Mouse (Mus musculus): ENCODE data around the gene Plxnc1.

Plxnc1 gene

DNA sequence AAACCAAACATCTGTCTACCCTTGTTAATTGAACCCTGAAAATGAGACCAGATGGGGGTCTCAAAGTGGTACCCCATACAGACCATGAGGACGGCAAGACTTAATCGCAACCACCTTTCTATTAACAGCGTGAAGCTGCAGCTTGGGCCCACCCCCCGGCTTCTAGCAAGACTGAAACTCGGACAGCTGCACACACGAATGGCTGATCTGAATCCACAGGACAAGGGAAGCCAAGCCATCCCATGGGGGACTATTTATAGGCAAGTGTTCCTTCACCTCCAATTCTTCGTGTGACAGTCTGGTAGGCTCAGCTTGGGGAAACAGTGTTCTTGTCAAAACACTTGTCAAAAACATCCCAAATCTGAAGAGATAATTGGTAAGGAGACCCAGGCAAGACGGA lies 24.1 kb downstream of the Plxnc1 start:
- DNase-seq (ENCODE audit: low read depth, low spot score) = no peak

DNA sequence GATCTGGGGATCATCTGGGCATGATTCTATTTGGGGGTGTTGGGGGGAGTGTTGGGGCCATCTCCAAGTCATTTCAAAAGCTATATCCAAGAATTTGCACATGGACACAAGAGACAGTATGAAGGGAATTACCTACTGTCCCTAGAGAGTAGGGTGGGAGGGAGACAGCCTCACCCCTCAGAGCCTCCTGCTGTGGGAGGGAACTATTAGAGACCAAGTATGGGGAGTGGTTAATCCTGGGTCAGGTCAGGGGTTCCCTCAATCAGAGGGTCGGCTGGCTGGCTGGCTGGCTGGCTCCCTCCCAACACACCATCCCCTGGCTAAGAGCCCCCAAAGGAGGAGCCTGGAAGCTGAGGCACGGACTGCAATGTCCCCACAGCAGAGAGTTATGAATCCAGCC lies 24.7 kb downstream of the Plxnc1 start:
- DNase-seq (ENCODE audit: low read depth, low spot score) = no peak

DNA sequence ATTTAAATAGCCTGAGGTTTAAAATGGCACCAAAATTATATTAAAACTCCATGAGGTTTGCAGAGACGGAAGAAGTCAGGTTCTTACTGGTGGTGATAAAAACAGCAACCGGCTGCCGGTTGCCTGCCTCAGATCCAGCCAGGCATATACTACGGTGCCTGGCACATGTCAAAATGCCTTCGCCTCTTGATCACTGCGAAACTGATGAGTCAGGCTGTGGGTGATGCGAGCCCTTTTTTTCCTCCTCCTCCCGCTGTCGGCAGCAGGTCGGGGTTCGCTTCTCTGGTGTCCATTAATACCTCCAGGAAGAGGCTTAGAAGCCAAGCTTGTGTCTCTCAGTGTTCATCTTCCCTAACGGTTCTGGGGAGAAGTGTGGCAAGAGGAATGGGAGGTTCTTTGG lies 25.1 kb downstream of the Plxnc1 start:
- no peak for DNase-seq (ENCODE audit: low read depth, low spot score)

DNA sequence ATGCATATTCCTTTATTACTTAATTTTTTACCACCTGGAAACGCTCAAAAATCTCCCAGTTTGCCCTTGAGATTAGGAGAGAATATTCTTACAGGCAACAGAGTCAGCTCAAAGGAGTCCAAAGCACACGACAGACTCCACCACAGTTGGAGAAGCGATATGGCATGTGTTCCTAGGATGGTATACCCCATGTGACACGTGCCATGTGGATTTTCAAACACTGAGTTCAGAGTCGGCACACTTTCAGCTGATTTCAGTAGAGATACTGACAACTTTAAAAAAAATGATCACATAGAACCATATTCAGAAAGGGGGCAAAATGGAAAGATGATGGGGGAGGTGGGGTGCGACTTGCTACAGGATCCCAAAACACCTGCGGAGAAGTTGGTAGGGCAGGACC lies 26.0 kb downstream of the Plxnc1 start:
- DNase-seq (ENCODE audit: low read depth, low spot score) = no peak

DNA sequence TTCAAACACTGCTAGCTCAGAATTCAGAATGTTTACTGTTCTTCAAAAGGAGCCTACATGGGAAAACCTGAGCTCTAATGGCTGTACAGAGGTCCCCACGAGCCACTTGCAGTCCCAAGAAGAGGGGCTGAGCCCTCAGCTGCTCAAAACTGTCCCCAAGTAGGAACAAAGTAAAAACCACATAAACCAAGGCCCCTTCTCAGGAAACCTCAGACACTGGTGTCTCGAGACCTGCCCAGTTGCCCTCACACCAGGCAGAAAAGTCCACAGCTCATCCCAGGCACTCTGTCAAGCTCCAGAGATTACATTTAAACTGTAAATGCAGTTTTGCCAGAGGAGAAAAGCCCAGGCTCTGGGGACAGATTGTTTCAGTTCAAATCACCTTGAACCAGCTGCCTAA lies 26.6 kb downstream of the Plxnc1 start:
- DNase-seq (ENCODE audit: low read depth, low spot score) = no peak

DNA sequence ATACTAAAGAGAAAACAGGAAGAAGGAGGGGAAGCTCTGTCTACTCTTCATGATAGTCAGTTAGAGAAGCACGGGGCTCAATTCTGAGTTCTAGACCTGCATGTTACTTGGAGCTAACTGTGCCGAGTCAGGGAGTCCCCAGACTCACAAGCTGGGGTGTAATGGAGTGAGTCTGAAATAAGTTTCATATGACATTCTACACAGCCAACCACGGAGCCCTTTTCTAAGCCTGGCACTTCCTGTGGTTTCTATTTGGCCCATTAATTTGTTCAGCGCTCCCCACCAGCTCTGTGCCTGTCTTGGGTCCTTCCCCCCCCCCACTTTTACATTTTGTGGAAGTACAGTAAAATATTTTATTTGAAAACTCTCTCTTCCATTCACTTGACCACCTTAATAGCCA lies 27.3 kb downstream of the Plxnc1 start:
- no peak for DNase-seq (ENCODE audit: low read depth, low spot score)

DNA sequence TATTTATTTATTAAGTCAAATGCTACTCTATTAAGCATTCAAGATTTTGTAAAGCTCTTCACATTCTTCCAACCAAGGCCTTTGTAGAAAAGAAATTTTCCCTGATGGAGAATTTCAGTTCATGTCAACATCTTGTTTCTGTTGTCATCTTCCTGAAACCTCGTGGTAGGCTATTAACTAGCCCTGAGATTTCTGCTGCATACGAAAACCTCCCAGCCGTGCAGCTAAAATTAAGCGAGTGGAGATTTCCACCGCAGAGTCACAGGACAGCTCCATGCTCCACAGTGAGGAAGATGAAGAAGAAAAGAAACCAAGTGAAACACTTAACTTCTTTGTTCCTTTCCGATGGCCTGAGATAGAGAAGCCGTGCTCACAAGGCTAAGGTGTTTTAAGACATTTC lies 28.0 kb downstream of the Plxnc1 start:
- DNase-seq (ENCODE audit: low read depth, low spot score) = no peak

DNA sequence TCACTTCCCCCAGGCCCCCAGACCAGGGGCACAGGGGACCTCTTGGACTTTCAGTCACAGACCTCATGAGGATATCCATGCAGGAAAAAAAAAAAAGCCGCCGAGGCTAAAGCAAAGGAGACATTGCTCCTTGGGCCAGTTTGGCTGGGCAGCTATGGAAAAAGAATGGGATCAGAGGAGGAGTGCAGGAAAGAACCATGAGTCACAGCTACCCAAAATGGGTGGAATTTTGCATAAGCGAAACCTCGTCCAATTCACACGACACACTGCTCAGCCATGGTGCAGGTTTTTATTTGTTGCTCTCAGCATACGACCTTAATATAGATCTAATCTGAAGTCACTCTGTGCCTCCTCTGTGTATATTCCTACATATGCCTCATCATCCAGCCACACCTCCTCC lies 28.9 kb downstream of the Plxnc1 start:
- no peak for DNase-seq (ENCODE audit: low read depth, low spot score)

DNA sequence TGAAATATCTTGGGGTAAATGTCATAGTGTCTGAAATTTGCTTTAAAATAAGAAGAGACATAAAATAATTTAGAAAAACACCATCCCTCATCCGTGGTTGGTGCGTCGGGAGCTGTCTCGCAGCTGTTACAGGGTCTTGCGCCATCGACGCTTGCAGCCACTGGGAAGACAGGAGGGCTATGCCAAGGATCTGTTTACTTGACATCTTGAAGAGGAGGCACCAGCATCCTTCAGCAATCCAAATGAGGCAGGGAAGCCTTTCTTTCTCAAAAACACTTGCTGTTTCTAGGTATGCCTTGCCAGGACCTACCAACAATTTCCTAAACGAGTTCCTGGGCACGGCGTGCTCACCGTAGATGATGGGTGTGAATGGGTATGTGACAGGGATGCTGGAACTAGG lies 30.6 kb downstream of the Plxnc1 start:
- no peak for DNase-seq (ENCODE audit: low read depth, low spot score)

DNA sequence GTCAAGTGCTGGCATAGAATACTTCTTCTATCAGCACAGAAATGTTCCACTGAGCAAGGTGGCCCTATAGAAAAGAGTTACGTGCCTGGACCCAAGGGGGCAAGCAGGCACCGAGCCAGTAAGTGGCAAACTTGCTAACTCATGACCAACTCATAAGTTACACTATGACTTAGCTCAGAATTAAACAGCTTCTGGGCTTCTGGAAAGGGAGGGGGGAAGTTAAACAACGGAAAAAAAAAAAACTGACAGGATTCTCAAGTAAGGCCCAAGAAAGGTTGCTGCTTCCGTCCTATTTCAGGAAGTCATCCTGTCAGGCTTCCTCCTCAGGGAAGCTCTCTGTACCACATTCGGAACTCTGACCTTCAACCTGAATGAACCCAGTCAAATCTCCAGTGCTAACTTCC lies 31.3 kb downstream of the Plxnc1 start:
- DNase-seq (ENCODE audit: low read depth, low spot score) = no peak

DNA sequence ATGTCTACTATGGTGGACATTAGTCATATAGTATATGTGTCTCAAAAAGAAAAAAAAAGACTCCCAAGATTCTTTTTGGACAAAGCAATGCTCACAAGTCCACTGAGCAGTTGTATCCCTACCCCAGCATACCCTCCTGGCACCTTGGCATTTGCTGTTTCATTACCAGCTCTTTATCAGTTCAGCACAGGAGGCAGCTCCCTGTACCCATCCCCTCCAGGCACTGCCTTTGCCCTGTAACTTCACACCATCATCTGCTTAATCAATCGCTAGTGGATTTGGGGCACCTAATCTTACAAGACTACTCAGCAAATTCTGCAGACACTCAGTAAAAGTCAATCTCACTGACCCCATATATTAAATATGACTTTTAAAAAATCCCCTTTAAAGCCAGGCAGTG lies 32.1 kb downstream of the Plxnc1 start:
- no peak for DNase-seq (ENCODE audit: low read depth, low spot score)

DNA sequence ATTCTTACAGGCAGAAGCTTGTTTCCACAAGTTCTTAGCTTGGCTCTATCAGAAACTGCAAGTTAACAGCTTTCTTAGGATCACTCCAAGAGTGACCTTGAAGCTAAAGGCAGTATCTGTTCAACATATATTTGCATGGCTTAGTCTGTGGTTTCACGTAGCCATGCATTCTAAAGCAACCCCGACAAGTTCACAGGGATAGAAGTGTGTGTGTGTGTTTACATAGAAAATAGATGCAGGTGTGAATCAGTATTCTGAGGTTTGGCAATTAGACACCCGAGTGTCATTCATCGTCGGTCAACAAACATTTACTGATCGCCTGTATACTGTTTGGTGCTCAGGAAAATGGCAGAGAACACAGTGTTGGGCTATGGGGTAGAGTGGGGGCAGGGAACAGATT lies 33.5 kb downstream of the Plxnc1 start:
- DNase-seq (ENCODE audit: low read depth, low spot score) = no peak

DNA sequence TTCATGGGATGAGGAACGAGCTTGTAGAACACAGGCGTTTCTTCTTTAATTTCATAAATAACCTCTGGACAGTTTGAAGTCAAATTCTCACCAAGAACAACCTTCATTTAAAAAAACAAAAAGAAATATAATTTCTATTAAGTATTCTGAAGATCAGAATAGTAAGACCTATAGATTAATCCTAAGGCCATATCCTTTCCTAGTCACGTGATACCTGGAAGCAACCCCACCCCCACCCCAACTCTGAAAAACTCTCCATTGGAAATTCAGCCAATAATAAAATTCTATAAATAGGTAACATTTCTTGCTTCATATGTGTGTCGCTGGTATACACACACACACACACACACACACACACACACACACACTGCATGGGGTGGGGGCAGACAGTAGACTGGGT lies 34.1 kb downstream of the Plxnc1 start:
- no peak for DNase-seq (ENCODE audit: low read depth, low spot score)

DNA sequence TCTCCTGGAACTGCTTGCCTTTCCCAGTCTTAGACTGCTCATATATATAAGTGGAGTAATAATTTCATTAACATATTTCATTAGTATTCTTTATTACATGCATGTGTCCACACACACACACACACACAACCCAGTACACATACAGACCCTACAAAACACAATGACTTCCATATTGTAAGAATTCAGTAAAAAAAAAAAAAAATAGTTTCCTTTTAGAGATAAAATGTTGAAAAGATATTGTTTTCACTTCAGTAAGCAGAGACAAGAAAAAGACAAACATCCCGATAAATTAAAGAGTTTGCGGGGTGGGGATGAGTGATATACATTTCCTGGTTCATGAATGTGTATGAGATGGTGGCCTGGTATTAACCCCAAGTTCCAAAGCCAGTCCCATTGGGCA lies 34.8 kb downstream of the Plxnc1 start:
- no peak for DNase-seq (ENCODE audit: low read depth, low spot score)

DNA sequence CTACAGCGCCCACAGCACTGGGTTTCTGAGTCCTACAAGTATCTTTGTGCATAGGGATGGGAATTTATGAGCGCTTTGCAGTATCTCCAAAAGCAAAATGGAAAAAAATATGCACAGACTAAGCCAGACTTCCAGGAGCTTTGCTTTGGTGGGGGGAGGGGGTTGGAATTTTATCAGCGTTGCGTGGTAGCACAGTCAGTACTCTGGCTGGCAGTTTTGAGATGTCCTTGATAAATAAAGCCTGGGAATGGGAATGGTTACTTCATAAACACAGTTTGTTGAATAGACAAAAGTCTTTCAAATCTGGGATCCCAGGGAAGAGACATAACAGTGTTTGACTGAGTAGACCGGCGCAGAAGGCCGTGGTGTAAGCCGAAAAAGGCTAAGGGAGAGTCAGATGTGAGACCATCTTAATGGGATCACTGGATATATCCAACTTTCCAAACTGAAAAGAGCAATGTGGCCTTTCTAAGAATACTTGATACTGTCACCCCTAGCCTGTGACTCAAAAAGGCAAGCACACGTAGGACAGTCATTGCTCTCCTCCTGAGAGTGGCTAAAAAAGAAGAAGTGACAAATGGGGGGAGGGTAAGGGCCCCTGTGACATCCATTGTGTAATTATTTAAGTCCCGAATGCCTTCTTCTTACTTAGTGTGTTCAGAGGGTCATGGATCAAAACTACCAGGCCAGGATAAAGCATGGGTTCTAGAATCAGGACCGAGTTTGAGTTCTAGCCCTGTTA lies 35.5 kb downstream of the Plxnc1 start:
- DNase-seq (ENCODE audit: low read depth, low spot score) = no peak

DNA sequence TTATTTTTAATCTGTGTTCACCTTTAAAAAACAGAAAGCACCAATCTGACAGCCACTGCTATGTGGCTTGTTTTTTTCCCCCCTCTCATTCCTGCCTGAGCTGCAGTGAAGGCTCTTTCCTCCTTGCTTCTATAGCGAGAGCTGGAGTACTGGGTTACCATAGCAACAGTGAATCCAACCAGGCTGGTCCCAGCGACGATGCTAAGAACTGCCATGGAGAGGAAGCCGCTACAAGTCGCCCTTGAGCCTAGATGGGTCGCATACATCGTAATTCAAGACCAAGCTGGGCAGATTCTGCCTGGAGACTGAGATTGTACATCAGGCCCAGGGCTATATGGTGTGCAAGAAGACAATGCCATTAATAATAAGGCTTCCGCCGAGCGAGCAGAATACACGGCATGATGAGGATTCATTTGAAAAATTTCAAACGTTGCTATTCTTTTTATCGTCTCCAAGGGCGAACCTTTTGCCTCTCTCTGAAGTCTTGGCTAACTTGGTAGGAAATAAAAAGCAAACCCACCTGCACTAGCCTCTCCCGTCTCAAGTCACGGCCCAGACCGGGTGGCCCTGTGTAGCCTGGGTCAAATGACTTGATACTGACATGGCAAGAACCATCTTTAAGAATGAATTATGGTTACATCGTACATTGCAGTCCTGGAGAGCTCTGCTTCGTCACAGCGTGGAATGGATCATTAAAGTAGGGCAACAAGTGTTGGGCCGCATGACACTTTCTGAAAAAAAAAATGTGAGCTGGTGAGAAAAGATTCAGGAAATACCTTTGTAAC lies 38.8 kb downstream of the Plxnc1 start:
- peak; percentile 81 for DNase-seq (ENCODE audit: low read depth, low spot score)

DNA sequence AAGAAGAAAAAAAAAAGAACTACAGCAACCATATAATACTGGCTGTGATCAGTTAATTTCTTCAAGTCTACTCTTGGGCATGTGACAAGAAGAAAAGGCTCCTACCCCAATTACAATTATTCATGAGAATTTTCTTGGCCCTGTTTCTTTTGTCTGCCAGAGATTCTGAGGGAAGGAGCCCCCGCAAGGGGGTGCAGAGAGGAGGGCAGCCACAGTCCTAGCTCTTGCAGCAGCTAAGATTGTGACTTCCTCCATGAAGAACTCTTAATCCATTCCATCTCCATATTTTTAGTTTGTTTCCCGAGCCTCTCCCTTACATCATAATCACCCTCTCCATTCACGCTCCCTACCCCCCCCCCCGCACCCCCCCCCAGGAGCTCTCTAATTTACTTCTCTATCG lies 39.4 kb downstream of the Plxnc1 start:
- DNase-seq (ENCODE audit: low read depth, low spot score) = no peak

DNA sequence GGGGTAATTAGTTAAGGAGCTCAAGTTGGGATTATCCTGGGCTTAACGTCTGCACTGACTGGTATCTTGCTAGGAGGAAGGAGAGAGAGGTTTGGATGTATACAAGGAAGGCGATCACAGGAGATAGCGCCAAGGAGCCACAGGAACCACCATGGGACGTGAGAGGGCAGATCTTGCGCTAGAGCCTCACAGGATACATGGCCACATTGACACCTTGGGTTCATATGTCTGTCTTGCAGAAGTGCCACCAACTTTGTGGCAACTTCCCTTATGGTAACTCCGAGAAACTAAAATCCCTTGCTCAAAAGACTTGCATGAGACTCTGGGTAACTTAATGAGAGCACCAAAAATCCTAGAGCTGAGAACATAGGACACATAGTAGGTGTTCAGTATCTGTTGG lies 47.7 kb downstream of the Plxnc1 start:
- DNase-seq (ENCODE audit: low read depth, low spot score) = no peak

DNA sequence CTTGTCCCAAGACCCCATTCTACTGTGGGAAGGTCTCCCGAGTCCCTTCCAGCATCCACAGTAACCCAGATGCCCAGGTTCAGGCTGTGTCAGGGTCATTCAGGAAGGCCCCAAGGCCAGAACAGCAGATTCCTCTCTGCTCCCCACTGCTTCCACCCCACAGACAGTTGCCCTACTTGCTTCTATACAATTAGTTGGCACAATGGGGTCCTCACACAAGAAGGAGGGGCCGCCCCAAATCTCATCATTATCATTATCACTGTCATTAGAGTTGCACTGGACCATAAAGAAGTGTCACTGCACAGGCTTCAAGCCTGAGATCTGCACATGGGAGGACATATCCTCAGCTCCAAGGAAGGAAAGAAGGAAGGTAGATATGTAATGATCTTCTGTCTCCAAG lies 48.3 kb downstream of the Plxnc1 start:
- DNase-seq (ENCODE audit: low read depth, low spot score) = no peak

DNA sequence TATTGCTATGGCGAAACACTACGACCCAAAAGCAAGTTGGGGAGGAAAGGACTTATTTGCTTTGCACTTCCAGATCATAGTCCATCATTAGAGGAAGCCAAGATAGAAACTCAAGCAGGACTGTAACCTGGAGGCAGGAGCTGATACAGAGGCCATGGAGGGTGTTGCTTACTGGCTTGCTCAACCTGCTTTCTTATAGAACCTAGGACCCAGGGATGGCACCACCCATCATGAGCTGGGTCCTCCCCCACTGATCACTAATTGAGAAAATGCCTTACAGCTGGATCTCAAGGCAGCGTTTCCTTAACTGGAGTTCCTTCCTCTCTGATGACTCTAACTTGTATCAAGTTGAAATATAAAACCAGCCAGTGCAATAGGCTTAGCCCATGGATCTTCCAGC lies 48.8 kb downstream of the Plxnc1 start:
- DNase-seq (ENCODE audit: low read depth, low spot score) = no peak

DNA sequence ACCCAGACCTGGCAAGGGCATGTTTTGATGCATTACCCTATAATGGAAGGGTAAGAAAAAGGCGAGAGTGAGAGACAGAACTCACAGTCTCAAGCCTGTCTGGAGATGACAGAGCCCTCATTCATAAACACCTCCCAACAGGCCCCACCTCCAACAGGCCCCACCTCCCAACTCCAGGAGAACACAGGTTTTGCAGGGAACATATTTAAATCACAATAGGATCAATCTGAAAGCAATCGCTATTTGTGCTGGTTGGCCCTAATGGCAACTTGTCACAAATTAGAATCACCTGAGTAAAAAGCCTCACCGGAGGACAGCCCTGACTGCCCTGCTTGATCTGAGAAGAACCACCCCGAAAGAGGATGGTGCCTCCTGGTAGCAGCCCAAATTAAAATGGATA lies 54.9 kb downstream of the Plxnc1 start:
- peak; percentile 83 for DNase-seq (ENCODE audit: low read depth, low spot score)

DNA sequence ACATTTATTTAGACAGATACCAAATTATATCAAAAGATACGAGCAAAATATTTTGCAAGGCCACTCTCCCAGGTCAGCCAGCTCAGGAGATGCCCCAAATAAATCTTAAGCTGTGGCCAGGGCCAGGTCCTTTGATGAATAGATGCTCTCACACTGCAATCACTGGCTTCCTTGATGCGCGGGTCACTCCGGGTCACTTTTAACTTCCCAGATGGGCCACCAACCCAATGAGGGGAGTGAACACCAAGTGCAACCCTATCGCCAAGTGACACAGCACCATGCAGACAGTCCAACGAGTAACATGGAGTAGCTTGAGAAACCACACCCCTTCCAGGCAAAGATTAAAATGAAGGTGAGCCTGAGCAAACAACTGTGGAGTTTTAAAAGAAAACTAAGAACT lies 61.4 kb downstream of the Plxnc1 start:
- no peak for DNase-seq (ENCODE audit: low read depth, low spot score)

DNA sequence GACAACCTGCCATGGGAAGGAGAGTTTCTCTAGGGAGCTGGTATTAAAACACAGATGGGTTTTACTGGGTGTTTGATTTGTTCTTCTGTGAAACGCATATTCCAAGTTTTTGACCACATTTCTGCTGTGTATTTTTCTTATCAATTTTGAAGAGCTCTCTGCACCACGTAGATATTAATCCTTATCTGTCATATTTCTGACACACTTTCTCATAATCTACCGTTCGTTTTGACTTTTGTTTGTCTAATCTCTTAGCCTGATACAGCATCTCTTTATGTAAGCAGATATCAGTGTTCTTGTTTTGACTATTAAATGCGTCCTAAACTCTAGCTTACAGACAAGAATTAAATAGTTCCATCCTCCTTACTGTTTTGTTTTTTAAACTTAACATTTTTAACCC lies 73.1 kb downstream of the Plxnc1 start:
- no peak for DNase-seq (ENCODE audit: low read depth, low spot score)

Data from ZHBTc4 (cell line).